Mouse (Mus musculus) left cerebral cortex, adult 9 months (tissue): Measurements from ENCODE around the gene Bhlhe41.
A peak's percentile ranks its signal among the peaks of the same experiment; 100 is the strongest.

Experiments
- DNase-seq, 2 experiments: peaks; one replicate each; pipeline ENCODE4 v3.0.0; 2022; ENCODE audit warnings: low spot score in 2 of 2

The Bhlhe41 gene

GRCm38 (mm10) chr6:145870991-145871390, 5.6 kb upstream of the Bhlhe41 start:
- DNase-seq = no peak

GRCm38 (mm10) chr6:145867111-145867510, 1.8 kb upstream of the Bhlhe41 start:
- DNase-seq = no peak

GRCm38 (mm10) chr6:145865886-145866851, 811 bp upstream of the Bhlhe41 start:
- DNase-seq = peak; percentile 75 to 88

- no peak for DNase-seq
Measured at GRCm38 (mm10) chr6:145864171-145864570, 1.2 kb downstream of the Bhlhe41 start.

- DNase-seq = peak; percentile 67 to 90
Measured at GRCm38 (mm10) chr6:145863065-145863971, 2.0 kb downstream of the Bhlhe41 start.

- DNase-seq = no peak
Measured at GRCm38 (mm10) chr6:145862739-145863064, 2.7 kb downstream of the Bhlhe41 start.

GRCm38 (mm10) chr6:145862321-145862720, 3.0 kb downstream of the Bhlhe41 start:
- DNase-seq = no peak

GRCm38 (mm10) chr6:145861462-145862227, 3.7 kb downstream of the Bhlhe41 start:
- DNase-seq = no peak

GRCm38 (mm10) chr6:145860350-145860749, 5.0 kb downstream of the Bhlhe41 start:
- no peak for DNase-seq

GRCm38 (mm10) chr6:145858414-145858813, 6.9 kb downstream of the Bhlhe41 start:
- DNase-seq = no peak

- no peak for DNase-seq
Measured at GRCm38 (mm10) chr6:145857428-145857827, 7.9 kb downstream of the Bhlhe41 start.

GRCm38 (mm10) chr6:145855720-145856551, 9.4 kb downstream of the Bhlhe41 start:
- peak; percentile 97 to 100 for DNase-seq

- no peak for DNase-seq
Measured at GRCm38 (mm10) chr6:145854756-145855155, 10.6 kb downstream of the Bhlhe41 start.

GRCm38 (mm10) chr6:145853356-145854079, 11.8 kb downstream of the Bhlhe41 start:
- DNase-seq = no peak

GRCm38 (mm10) chr6:145852708-145853107, 12.7 kb downstream of the Bhlhe41 start:
- DNase-seq = no peak

GRCm38 (mm10) chr6:145851956-145852355, 13.4 kb downstream of the Bhlhe41 start:
- DNase-seq = no peak

- DNase-seq = no peak
Measured at GRCm38 (mm10) chr6:145850789-145851188, 14.6 kb downstream of the Bhlhe41 start.

- no peak for DNase-seq
Measured at GRCm38 (mm10) chr6:145847661-145848060, 17.7 kb downstream of the Bhlhe41 start.

GRCm38 (mm10) chr6:145846948-145847347, 18.4 kb downstream of the Bhlhe41 start:
- DNase-seq = no peak

- DNase-seq = no peak
Measured at GRCm38 (mm10) chr6:145846076-145846475, 19.3 kb downstream of the Bhlhe41 start.
